Mouse (Mus musculus): Measurements from ENCODE around the gene Ppm1h. TPM values are rescaled to one million over a fixed set of nuclear protein-coding genes. Genes with fewer than 3 reads are reported as not detected.
"Not testable (repeated sequence)": the region's sequence is repeated elsewhere in the genome, so short reads cannot be mapped to it uniquely, and the experiment has no call there.

The Ppm1h gene
- polyA plus RNA-seq, 1 experiment from 2014 or later = 6.5 TPM

- H3K4me1 ChIP-seq = peaks cover 45% of the 10 kb centered on the region
- no peaks in the 10 kb centered on the region for H3K27me3 ChIP-seq
- H3K27ac ChIP-seq = no peak overlapping the region
- H3K9ac ChIP-seq = no peak overlapping the region
- H3K9me3 ChIP-seq (replicated peaks) = no peaks in the 10 kb centered on the region
- ATAC-seq = no peak
- WGBS = 93% methylated on average over 15 of the region's 15 CpGs
- H3K4me3 ChIP-seq = no peak overlapping the region
- no peak overlapping the region for H3K4me2 ChIP-seq
- no peaks in the 10 kb centered on the region for H3K36me3 ChIP-seq (ENCODE audit: poor library complexity, severe bottlenecking)
Observed at GRCm38 (mm10) chr10:122933053-122933838, 254.7 kb downstream of the Ppm1h start.

GRCm38 (mm10) chr10:122935406-122935805 lies 256.8 kb downstream of the Ppm1h start:
- not testable (repeated sequence) for H3K27ac ChIP-seq; H3K9me3 ChIP-seq (replicated peaks); ATAC-seq; H3K36me3 ChIP-seq (ENCODE audit: poor library complexity, severe bottlenecking); H3K4me2 ChIP-seq; H3K9ac ChIP-seq; H3K27me3 ChIP-seq; H3K4me3 ChIP-seq
- H3K4me1 ChIP-seq = peaks cover 26% of the 10 kb centered on the region
- WGBS = no CpG with 5 or more reads among the region's 4 CpGs

GRCm38 (mm10) chr10:122937380-122937779 lies 258.8 kb downstream of the Ppm1h start:
- H3K9me3 ChIP-seq (replicated peaks); H3K27ac ChIP-seq; ATAC-seq; H3K36me3 ChIP-seq (ENCODE audit: poor library complexity, severe bottlenecking); H3K4me1 ChIP-seq; H3K9ac ChIP-seq; H3K27me3 ChIP-seq; H3K4me2 ChIP-seq; H3K4me3 ChIP-seq: not testable (repeated sequence)
- no CpG with 5 or more reads among the region's 4 CpGs for WGBS

- H3K27ac ChIP-seq = no peak overlapping the region
- no peak overlapping the region for H3K4me3 ChIP-seq
- no peak overlapping the region for H3K9ac ChIP-seq
- no peaks in the 10 kb centered on the region for H3K9me3 ChIP-seq (replicated peaks)
- ATAC-seq = no peak
- WGBS = 93% methylated on average over 10 of the region's 10 CpGs
- H3K4me2 ChIP-seq = no peak overlapping the region
- H3K27me3 ChIP-seq = no peaks in the 10 kb centered on the region
- H3K4me1 ChIP-seq = no peaks in the 10 kb centered on the region
- H3K36me3 ChIP-seq (ENCODE audit: poor library complexity, severe bottlenecking) = no peaks in the 10 kb centered on the region
Observed at GRCm38 (mm10) chr10:122939546-122939945, 261.0 kb downstream of the Ppm1h start.

GRCm38 (mm10) chr10:122942771-122943170 lies 264.2 kb downstream of the Ppm1h start:
- ATAC-seq = no peak
- WGBS = 86% methylated on average over 7 of the region's 7 CpGs
- no peak overlapping the region for H3K9ac ChIP-seq
- no peaks in the 10 kb centered on the region for H3K9me3 ChIP-seq (replicated peaks)
- H3K36me3 ChIP-seq (ENCODE audit: poor library complexity, severe bottlenecking) = no peaks in the 10 kb centered on the region
- no peak overlapping the region for H3K27ac ChIP-seq
- no peaks in the 10 kb centered on the region for H3K4me1 ChIP-seq
- H3K4me2 ChIP-seq = no peak overlapping the region
- no peaks in the 10 kb centered on the region for H3K27me3 ChIP-seq
- H3K4me3 ChIP-seq = no peak overlapping the region

- Histone ChIP-seq H3K36me3 (ENCODE audit: poor library complexity, severe bottlenecking) (no peaks in the 10 kb centered on the region), H3K4me2 (no peak overlapping the region), H3K9me3 (replicated peaks) (no peaks in the 10 kb centered on the region), H3K9ac (no peak overlapping the region), H3K27me3 (no peaks in the 10 kb centered on the region), H3K27ac (no peak overlapping the region), H3K4me3 (no peak overlapping the region), H3K4me1 (no peaks in the 10 kb centered on the region)
- ATAC-seq = no peak
- 61% methylated on average over 6 of the region's 6 CpGs for WGBS
Observed at GRCm38 (mm10) chr10:122943824-122944223, 265.3 kb downstream of the Ppm1h start.

- Histone ChIP-seq H3K4me1 (no peaks in the 10 kb centered on the region), H3K4me2 (no peak overlapping the region), H3K36me3 (ENCODE audit: poor library complexity, severe bottlenecking) (no peaks in the 10 kb centered on the region), H3K9me3 (replicated peaks) (no peaks in the 10 kb centered on the region), H3K27ac (no peak overlapping the region), H3K27me3 (no peaks in the 10 kb centered on the region), H3K4me3 (no peak overlapping the region), H3K9ac (no peak overlapping the region)
- ATAC-seq = no peak
- 87% methylated on average over 5 of the region's 5 CpGs for WGBS
Observed at GRCm38 (mm10) chr10:122944888-122945287, 266.3 kb downstream of the Ppm1h start.

- Histone ChIP-seq H3K4me2 (no peak overlapping the region), H3K36me3 (ENCODE audit: poor library complexity, severe bottlenecking) (no peaks in the 10 kb centered on the region), H3K27me3 (no peaks in the 10 kb centered on the region), H3K27ac (no peak overlapping the region), H3K9ac (no peak overlapping the region), H3K4me3 (no peak overlapping the region), H3K9me3 (replicated peaks) (no peaks in the 10 kb centered on the region), H3K4me1 (no peaks in the 10 kb centered on the region)
- ATAC-seq = no peak
- WGBS = 55% methylated on average over 6 of the region's 6 CpGs
Observed at GRCm38 (mm10) chr10:122950966-122951365, 272.4 kb downstream of the Ppm1h start.

GRCm38 (mm10) chr10:122953576-122953975 lies 275.0 kb downstream of the Ppm1h start:
- WGBS = 96% methylated on average over 9 of the region's 9 CpGs
- Histone ChIP-seq H3K4me1 (no peaks in the 10 kb centered on the region), H3K27me3 (no peaks in the 10 kb centered on the region), H3K27ac (no peak overlapping the region), H3K4me2 (no peak overlapping the region), H3K36me3 (ENCODE audit: poor library complexity, severe bottlenecking) (no peaks in the 10 kb centered on the region), H3K9ac (no peak overlapping the region), H3K9me3 (replicated peaks) (no peaks in the 10 kb centered on the region), H3K4me3 (no peak overlapping the region)
- ATAC-seq = no peak

- H3K36me3 ChIP-seq (ENCODE audit: poor library complexity, severe bottlenecking) = no peaks in the 10 kb centered on the region
- H3K9me3 ChIP-seq (replicated peaks) = no peaks in the 10 kb centered on the region
- no peak overlapping the region for H3K4me2 ChIP-seq
- H3K27me3 ChIP-seq = no peaks in the 10 kb centered on the region
- H3K4me1 ChIP-seq = peaks cover 5% of the 10 kb centered on the region; the same call in 1 of the 2 replicates
- H3K27ac ChIP-seq = no peak overlapping the region
- H3K9ac ChIP-seq = no peak overlapping the region
- H3K4me3 ChIP-seq = no peak overlapping the region
- WGBS = 80% methylated on average over 2 of the region's 2 CpGs
- no peak for ATAC-seq
Observed at GRCm38 (mm10) chr10:122957918-122958317, 279.4 kb downstream of the Ppm1h start.

GRCm38 (mm10) chr10:122958699-122959098 lies 280.1 kb downstream of the Ppm1h start:
- no peak for ATAC-seq
- no peaks in the 10 kb centered on the region for H3K36me3 ChIP-seq (ENCODE audit: poor library complexity, severe bottlenecking)
- WGBS = 83% methylated on average over 5 of the region's 5 CpGs
- no peaks in the 10 kb centered on the region for H3K9me3 ChIP-seq (replicated peaks)
- H3K4me2 ChIP-seq = no peak overlapping the region
- peaks cover 11% of the 10 kb centered on the region for H3K4me1 ChIP-seq
- no peaks in the 10 kb centered on the region for H3K27me3 ChIP-seq
- H3K9ac ChIP-seq = no peak overlapping the region
- no peak overlapping the region for H3K4me3 ChIP-seq
- no peak overlapping the region for H3K27ac ChIP-seq

- peaks cover 25% of the 10 kb centered on the region for H3K4me1 ChIP-seq
- H3K9me3 ChIP-seq (replicated peaks) = no peaks in the 10 kb centered on the region
- no peaks in the 10 kb centered on the region for H3K36me3 ChIP-seq (ENCODE audit: poor library complexity, severe bottlenecking)
- H3K9ac ChIP-seq = no peak overlapping the region
- H3K27me3 ChIP-seq = no peaks in the 10 kb centered on the region
- no peak overlapping the region for H3K4me3 ChIP-seq
- no peak for ATAC-seq
- WGBS = 83% methylated on average over 16 of the region's 16 CpGs
- H3K27ac ChIP-seq = no peak overlapping the region
- no peak overlapping the region for H3K4me2 ChIP-seq
Observed at GRCm38 (mm10) chr10:122960216-122960615, 281.7 kb downstream of the Ppm1h start.

GRCm38 (mm10) chr10:122960738-122961137 lies 282.2 kb downstream of the Ppm1h start:
- no peak for ATAC-seq
- Histone ChIP-seq H3K36me3 (ENCODE audit: poor library complexity, severe bottlenecking) (no peaks in the 10 kb centered on the region), H3K4me3 (no peak overlapping the region), H3K4me1 (peaks cover 26% of the 10 kb centered on the region), H3K4me2 (no peak overlapping the region), H3K27ac (no peak overlapping the region), H3K9me3 (replicated peaks) (no peaks in the 10 kb centered on the region), H3K9ac (no peak overlapping the region), H3K27me3 (no peaks in the 10 kb centered on the region)
- 71% methylated on average over 16 of the region's 16 CpGs for WGBS
